Mouse (Mus musculus) brain, adult 2 months (tissue): Measurements from ENCODE around the gene Cyb5d1.

Source experiments
- DNase-seq: peaks from one replicate; pipeline ENCODE4 v3.0.0; 2011; ENCODE audit warnings: low read depth, low spot score

The Cyb5d1 gene

GRCm38 (mm10) chr11:69395235-69395633 lies at the start of gene Cyb5d1, which contains the start of gene Naa38:
TSS of gene Cyb5d1 (minus strand) at chr11:69395631.
TSS of gene Naa38 (plus strand) at chr11:69395487.
- DNase-seq, result peak; percentile 98

GRCm38 (mm10) chr11:69443328-69443727 lies 47.9 kb upstream of the Cyb5d1 start:
- DNase-seq, result peak; percentile 16

DNA sequence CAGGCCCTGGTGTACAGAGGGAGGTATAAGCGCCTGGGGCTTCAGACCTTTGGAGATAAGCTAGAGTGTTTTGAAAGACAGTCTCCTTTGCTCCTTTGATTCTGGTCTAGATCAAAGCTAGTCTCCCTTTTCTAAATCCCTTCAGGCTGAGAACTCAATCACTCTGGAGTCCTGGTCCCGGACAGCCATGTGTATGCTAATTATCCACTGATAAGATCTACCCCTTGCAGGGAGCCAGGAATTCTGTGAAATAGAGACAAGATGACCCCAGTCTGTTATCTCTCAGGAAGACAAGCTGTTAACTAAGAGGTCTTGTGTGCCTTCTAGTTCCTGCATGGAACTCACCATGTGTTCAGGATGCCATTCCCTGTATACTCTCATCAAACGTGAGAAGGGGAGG lies 41.9 kb upstream of the Cyb5d1 start:
- DNase-seq, result no peak

DNA sequence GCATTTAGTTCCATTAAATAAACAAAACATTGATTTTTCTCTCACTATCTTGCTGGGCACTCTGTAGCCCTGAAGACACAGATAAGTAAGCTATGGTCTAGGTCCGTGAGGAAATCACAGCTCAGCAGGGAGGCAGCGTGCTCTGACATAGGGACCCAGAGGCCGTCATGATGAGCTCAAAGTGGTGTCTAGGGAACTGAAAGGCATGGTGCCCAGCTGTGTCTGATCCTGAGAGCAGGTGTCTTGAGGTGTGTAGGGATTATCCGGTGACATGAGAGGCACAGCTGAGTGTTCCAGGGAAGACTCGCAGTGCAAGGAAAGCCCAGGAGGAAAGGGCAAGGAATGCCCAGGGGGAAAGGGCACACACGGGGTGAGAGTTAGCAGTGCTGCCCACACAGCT lies 37.8 kb upstream of the Cyb5d1 start:
- DNase-seq, result no peak

- no peak for DNase-seq
Observed at GRCm38 (mm10) chr11:69432640-69432982, 37.2 kb upstream of the Cyb5d1 start.

GRCm38 (mm10) chr11:69431829-69432639 lies 36.6 kb upstream of the Cyb5d1 start:
- peak; percentile 95 for DNase-seq

GRCm38 (mm10) chr11:69430631-69431030 lies 35.2 kb upstream of the Cyb5d1 start:
- no peak for DNase-seq

DNA sequence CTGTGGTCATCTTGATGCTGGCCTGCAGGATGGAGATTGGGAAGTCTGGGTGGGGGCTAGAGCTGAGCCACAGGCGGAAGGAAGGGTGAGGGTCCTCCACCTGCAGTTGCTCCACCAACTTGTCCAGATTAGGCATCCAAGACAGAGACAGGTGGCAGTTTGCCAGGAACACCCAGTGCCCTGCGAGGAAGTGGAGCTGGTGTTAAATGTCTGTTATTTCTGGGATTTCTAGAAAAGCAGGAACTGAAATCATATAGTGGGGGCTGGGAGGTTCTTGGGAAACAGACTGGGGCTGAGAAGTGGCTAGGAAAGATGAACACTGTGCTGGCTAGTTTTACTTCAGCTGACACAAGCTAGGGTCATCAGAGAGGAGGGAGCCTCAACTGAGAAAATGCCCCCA lies 33.9 kb upstream of the Cyb5d1 start:
- peak; percentile 27 for DNase-seq

DNA sequence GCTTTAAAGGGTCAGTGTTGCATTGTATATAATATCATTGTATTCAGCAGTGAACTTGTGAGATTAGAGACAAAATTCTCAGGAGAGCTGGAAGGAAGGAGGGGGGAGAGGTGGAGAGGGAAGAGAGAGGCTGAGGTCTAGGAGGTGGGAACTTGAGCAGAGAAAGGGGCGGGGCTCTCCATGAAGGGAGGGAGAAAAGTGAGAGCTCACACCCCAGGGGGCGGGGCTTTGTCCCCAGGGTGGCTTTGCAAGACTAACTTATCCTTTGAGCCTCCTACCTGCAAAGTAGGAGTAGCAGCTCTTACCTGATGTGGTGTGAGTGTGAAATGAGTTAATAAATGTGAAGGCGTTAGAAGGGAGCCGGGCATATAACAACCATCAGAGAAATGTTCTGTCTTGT lies 33.3 kb upstream of the Cyb5d1 start:
- peak; percentile 28 for DNase-seq

GRCm38 (mm10) chr11:69426246-69426645 lies 30.8 kb upstream of the Cyb5d1 start:
- DNase-seq, result no peak

GRCm38 (mm10) chr11:69423885-69424284 lies 28.5 kb upstream of the Cyb5d1 start:
- no peak for DNase-seq

- DNase-seq, result no peak
Observed at GRCm38 (mm10) chr11:69422842-69423241, 27.4 kb upstream of the Cyb5d1 start.

DNA sequence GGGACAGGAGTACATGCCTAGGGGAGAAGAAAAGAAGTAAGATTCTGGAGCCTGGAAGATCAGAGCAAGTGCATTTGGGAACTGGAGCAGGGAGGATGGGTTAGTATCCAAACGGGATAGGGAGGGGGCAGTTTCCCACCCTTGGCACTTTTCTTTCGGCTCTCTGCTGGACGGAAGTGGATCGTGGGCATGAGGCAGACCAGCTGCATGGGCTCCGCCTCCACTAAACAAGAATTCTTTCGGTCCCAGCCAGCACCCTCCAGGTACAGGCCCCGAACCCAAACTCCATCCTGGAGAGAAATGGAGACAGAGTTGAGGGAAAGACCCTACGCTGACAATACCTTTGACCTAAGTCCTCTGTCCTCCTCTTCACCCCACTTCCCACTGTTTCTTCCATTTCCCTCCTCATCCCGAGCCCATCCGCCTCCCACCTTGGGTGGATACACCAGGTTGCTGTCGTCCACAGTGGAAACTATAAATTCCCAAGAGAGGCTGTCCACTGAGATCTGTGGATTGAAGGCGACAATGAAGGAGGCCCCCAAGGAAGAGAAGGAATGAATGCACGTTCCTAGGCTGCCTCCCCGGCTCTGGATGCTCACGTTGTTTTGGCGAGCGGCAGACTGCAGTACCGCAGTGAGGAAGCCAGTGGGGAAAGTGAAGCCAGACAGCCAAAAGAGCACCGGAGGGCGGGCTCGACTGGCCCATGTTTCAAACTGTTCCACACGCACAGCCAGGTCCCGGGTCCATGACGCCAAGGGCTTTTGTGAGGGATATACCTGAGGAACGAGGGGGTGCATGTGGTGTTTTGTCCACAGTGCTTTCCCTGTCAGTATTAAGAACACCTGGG lies 25.9 kb upstream of the Cyb5d1 start:
- DNase-seq, result no peak

GRCm38 (mm10) chr11:69420554-69421000 lies 25.1 kb upstream of the Cyb5d1 start:
- no peak for DNase-seq

DNA sequence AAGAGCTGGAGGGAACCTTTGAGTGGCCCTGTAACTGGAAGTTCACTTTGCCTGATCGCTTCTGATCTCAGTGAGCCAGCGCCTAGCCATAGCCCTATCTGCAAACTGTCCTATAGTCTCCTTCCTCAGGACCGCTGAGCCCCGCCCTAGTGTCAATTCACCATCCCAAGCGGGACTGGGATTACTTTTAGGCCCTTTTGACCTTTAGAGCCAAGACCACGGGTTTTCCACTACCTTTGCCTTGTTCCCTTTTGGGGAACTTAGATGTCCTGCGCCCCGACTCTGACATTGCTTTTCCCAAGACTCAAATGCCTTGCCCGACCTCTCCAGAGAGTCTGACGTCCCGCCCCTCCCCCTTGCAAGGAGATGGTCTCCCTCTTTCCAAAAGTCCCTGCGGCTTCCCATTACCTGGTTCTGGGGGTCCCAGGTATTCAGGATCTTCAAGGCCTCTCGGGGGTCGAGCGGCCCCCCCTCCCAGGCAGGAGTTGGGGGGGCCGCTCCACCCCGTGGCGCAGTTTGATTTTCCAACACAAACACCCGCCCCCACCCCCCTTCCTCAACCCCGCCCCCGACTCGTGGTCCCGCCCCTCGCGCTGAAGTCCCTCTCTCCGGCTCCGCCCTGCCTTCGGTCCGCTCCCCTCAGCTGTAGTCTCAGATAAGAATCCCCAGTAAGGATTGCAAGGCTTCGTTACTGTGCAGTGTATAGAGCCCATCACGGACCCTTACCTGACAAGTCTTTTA lies 24.6 kb upstream of the Cyb5d1 start:
- no peak for DNase-seq

- peak; percentile 75 for DNase-seq
Observed at GRCm38 (mm10) chr11:69419443-69419812, 24.0 kb upstream of the Cyb5d1 start.

GRCm38 (mm10) chr11:69418481-69419442 lies 23.3 kb upstream of the Cyb5d1 start:
- peak; percentile 100 for DNase-seq

DNA sequence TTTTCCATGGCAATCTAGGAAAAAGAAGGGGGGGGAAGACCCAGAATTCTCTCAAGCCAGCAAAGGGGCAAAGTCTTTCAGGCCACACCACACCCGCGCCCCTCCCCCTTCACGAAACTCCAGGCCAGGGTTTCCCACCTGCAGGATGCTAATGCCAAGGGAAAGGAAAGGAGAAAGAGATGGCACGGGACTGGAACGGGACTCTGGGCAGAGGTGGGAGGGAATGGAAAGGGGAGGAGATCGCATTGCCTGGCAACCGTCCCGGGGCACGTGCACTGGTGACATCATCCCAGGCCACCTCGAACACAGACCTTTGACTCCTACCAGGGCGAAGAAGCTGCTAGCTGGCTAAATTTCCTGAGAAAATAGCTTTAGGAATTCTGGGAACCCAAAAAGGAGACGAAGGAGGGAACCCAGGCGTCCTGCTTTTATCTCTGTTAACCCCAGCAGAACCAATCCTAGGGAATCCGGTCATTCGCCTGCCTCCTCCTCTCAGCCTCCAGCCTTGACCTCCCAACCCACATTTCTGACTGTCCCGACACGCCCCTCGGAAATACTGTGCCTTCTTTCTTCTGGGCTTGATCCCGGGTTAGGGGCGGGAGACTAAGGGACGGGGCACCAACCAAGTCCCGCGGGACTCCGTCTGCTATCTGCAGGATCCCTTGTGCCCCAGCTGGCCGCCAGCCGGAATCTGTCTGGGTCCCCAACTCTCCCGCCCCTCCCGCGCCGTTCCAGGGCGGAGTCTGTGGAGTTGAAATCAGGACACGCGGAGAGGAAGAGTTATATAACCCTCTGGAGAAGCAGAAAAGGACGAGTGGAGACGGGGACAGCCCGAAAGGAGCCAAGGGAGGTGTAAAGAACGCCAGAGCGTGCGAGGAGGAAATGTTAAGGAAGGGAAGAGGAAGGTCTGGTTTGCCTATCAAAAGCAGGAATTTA lies 22.3 kb upstream of the Cyb5d1 start:
- peak; percentile 98 for DNase-seq

DNA sequence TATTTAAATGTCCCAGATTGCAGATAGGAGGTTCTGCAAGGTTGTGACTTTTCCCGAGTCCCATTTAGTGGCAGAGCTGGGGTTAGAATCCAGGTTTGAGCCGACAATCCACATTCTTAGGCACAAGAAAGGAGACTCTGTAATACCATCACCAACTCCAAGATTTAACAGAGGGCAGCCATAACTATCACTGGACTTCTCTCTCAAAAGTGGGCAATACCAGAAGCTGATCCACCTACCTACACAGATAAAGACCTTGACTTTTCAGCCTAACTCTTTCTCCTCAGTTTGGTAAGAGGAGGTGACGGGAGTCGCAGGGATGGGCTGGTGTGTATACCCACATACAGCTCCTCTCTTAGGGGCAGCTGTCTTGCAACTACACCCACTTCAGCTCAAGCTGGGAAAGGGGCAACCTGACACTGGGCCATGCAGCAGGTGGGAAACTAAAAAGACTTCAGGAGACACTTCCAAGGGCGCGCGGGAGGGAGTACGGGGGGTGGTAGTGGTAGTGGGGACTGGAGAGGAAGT lies 21.6 kb upstream of the Cyb5d1 start:
- DNase-seq, result no peak
